Mouse (Mus musculus): Measurements from ENCODE around the gene Mettl26. TPM values are rescaled to one million over a fixed set of nuclear protein-coding genes. Genes with fewer than 3 reads are reported as not detected.

The Mettl26 gene
- polyA plus RNA-seq, 1 experiment from 2014 or later: 35.7 TPM

DNA sequence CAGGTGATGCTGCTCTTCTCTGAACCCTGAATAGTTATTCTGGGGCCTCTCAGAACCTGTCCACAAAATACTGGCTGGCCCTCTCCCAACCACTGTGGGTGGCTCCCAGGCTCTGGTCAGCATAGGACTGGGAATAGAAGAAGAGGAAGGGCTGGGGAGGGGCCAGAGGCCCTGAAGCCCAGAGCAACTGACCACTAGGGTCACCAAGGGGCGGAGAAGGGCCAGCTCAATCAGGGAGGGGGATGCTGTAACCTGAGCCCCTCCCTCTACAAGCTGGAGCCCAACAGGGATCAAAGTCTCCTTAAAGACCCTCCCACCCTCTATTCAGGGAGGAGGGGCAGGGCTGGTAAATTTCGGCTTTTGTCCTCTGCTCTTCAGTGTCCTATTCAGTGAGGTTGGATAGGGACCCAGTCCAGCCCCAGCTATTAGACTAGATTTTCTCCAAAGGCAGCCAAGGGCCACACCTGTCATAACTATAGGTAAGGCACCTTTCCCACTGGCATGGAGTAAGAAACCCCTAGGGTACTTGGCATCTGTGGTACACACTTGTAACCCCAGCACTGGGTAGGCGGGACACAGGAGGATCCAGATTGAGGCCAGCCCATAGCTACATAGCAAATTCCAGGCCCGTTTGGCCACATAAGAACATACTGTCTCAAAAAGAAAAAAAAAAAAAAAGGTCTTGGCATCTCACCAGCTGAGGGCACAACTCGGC lies 5.5 kb downstream of the Mettl26 start, which contains the start of gene Wfikkn1:
TSS of gene Wfikkn1 (minus strand) at position 663 of the 715 bp plus-strand sequence.
- H3K4me3 ChIP-seq: no peak within 1 kb of the TSS
- 53% methylated on average over 5 of the region's 5 CpGs for WGBS
- H3K27me3 ChIP-seq (replicated peaks): no peaks in the 10 kb centered on the region
- H3K9ac ChIP-seq: no peak within 1 kb of the TSS
- H3K4me2 ChIP-seq: no peak within 1 kb of the TSS
- H3K4me1 ChIP-seq: peaks cover 29% of the 10 kb centered on the region
- no peaks in the 10 kb centered on the region for H3K9me3 ChIP-seq
- ATAC-seq (ENCODE audit: extremely low read depth, insufficient number of reproducible peaks, low FRiP score, low TSS enrichment): no peak
- H3K36me3 ChIP-seq: peaks cover 60% of the 10 kb centered on the region
- H3K27ac ChIP-seq (replicated peaks): 0 out of 2 replicates have a peak within 1 kb of the TSS, but pooled peaks have one; percentile 22

- Histone ChIP-seq H3K36me3 (peaks cover 60% of the 10 kb centered on the region), H3K9me3 (no peaks in the 10 kb centered on the region), H3K9ac (no peak overlapping the region), H3K4me2 (no peak overlapping the region), H3K27me3 (replicated peaks) (no peaks in the 10 kb centered on the region), H3K27ac (replicated peaks) (no peak overlapping the region), H3K4me3 (no peak overlapping the region), H3K4me1 (peaks cover 25% of the 10 kb centered on the region)
- no peak for ATAC-seq (ENCODE audit: extremely low read depth, insufficient number of reproducible peaks, low FRiP score, low TSS enrichment)
- 26% methylated on average over 5 of the region's 5 CpGs for WGBS
Observed at GRCm38 (mm10) chr17:25880913-25881641, 6.2 kb downstream of the Mettl26 start.

DNA sequence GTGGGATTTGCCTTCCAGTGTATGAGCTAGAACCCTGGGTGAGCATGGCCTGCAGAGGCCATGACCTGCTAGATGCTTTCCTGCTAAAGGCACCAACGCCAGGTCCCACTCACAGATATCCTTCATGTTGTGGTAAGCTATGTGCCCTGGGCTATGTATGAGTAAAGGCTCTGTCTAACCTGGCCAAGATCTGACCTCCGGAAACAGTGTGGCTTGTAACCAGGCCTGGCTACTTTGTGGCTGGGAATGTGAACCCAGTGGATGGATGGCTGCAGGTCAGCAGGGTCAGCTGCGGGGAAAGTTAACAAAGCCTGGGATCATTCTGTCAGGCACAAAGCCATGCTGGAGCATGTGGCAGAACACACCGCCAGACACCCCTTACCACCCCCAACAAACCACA lies 6.8 kb downstream of the Mettl26 start:
- no peaks in the 10 kb centered on the region for H3K9me3 ChIP-seq
- peaks cover 60% of the 10 kb centered on the region for H3K36me3 ChIP-seq
- no peak overlapping the region for H3K9ac ChIP-seq
- peaks cover 19% of the 10 kb centered on the region for H3K4me1 ChIP-seq
- no peak overlapping the region for H3K4me3 ChIP-seq
- WGBS: 46% methylated on average over 4 of the region's 4 CpGs
- H3K4me2 ChIP-seq: no peak overlapping the region
- no peaks in the 10 kb centered on the region for H3K27me3 ChIP-seq (replicated peaks)
- no peak for ATAC-seq (ENCODE audit: extremely low read depth, insufficient number of reproducible peaks, low FRiP score, low TSS enrichment)
- H3K27ac ChIP-seq (replicated peaks): peak overlapping the region; percentile 22; the same call in 1 of the 2 replicates

GRCm38 (mm10) chr17:25882306-25882705 lies 7.4 kb downstream of the Mettl26 start:
- no peaks in the 10 kb centered on the region for H3K27me3 ChIP-seq (replicated peaks)
- H3K27ac ChIP-seq (replicated peaks): no peak overlapping the region; the same call in 1 of the 2 replicates
- H3K9me3 ChIP-seq: no peaks in the 10 kb centered on the region
- 33% methylated on average over 5 of the region's 5 CpGs for WGBS
- no peak overlapping the region for H3K4me2 ChIP-seq
- ATAC-seq (ENCODE audit: extremely low read depth, insufficient number of reproducible peaks, low FRiP score, low TSS enrichment): no peak
- no peak overlapping the region for H3K9ac ChIP-seq
- H3K4me1 ChIP-seq: peaks cover 13% of the 10 kb centered on the region
- no peak overlapping the region for H3K4me3 ChIP-seq
- H3K36me3 ChIP-seq: peaks cover 62% of the 10 kb centered on the region

DNA sequence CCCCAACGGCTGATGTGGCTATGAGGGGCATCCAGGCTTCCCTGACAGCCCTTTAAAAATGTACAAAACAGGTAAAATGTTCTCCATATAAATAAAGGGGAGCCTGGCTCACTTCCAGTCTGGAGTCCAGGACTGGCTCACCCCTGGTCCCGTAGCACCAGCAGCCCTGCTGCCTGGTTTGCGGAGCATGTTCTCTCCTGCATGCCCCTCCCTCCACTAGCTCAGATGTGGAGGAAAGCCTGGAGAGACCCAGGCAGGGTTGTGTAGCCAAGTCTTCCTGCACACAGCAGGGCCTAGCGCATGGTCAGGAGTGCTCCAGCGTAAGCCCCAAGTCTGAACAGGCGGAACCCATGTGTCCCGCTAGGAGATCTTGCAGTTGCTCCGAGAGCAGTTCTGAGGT lies 8.4 kb downstream of the Mettl26 start:
- H3K9me3 ChIP-seq: no peaks in the 10 kb centered on the region
- no peak overlapping the region for H3K9ac ChIP-seq
- ATAC-seq (ENCODE audit: extremely low read depth, insufficient number of reproducible peaks, low FRiP score, low TSS enrichment): no peak
- peaks cover 13% of the 10 kb centered on the region for H3K4me1 ChIP-seq
- no peak overlapping the region for H3K4me2 ChIP-seq
- peaks cover 64% of the 10 kb centered on the region for H3K36me3 ChIP-seq
- 84% methylated on average over 8 of the region's 8 CpGs for WGBS
- no peak overlapping the region for H3K4me3 ChIP-seq
- H3K27me3 ChIP-seq (replicated peaks): no peaks in the 10 kb centered on the region
- no peak overlapping the region for H3K27ac ChIP-seq (replicated peaks)

DNA sequence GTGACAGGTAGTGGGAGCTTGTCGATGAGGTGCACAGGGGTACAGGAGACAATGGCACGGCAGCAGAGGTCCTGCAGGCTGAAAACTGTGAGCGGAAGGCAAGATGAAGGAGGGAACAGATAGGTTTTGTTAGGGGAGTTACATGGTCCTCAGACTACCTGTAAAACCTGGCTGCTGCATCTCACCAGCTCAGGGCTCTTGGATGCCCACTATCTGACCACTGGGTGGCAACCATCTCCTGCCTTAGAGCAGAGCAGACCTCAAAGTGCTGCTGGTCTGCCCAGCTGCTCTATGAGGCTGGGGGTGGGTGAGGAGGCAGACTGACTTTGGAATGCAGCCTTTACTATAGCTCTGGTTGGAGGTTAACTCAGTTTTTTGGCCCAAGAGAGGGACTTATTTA lies 8.9 kb downstream of the Mettl26 start:
- H3K36me3 ChIP-seq: peaks cover 64% of the 10 kb centered on the region
- H3K4me3 ChIP-seq: no peak overlapping the region
- WGBS: 88% methylated on average over 3 of the region's 3 CpGs
- H3K9ac ChIP-seq: no peak overlapping the region
- no peak overlapping the region for H3K4me2 ChIP-seq
- H3K27me3 ChIP-seq (replicated peaks): no peaks in the 10 kb centered on the region
- H3K9me3 ChIP-seq: no peaks in the 10 kb centered on the region
- H3K27ac ChIP-seq (replicated peaks): no peak overlapping the region
- peaks cover 13% of the 10 kb centered on the region for H3K4me1 ChIP-seq
- no peak for ATAC-seq (ENCODE audit: extremely low read depth, insufficient number of reproducible peaks, low FRiP score, low TSS enrichment)

GRCm38 (mm10) chr17:25885636-25886035 lies 10.8 kb downstream of the Mettl26 start:
- no peak overlapping the region for H3K9ac ChIP-seq
- H3K4me3 ChIP-seq: no peak overlapping the region
- H3K27me3 ChIP-seq (replicated peaks): no peaks in the 10 kb centered on the region
- peaks cover 72% of the 10 kb centered on the region for H3K36me3 ChIP-seq
- H3K4me1 ChIP-seq: peaks cover 11% of the 10 kb centered on the region
- 71% methylated on average over 4 of the region's 4 CpGs for WGBS
- ATAC-seq (ENCODE audit: extremely low read depth, insufficient number of reproducible peaks, low FRiP score, low TSS enrichment): no peak
- no peak overlapping the region for H3K27ac ChIP-seq (replicated peaks)
- H3K4me2 ChIP-seq: no peak overlapping the region
- H3K9me3 ChIP-seq: no peaks in the 10 kb centered on the region

DNA sequence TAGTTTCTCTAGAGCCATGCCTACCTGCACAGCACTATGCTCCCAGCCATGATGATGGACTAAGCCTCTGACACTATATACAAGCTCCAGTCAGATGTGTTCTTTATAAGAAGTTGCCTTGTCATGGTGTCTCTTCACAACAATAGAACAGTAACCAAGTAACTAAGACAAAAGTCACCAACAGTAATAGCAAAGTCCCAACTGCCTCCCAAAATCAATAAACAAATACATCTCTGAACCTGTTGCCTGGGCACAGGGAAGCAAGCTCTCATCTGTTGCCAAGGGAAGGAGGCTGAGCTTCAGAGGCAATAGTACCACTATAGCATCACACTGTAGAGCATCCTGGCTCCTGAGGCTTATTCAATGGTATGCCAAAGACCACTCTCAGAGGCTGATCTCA lies 11.9 kb downstream of the Mettl26 start:
- H3K27me3 ChIP-seq (replicated peaks): no peaks in the 10 kb centered on the region
- H3K9ac ChIP-seq: no peak overlapping the region
- ATAC-seq (ENCODE audit: extremely low read depth, insufficient number of reproducible peaks, low FRiP score, low TSS enrichment): no peak
- H3K4me3 ChIP-seq: no peak overlapping the region
- H3K4me2 ChIP-seq: no peak overlapping the region
- H3K27ac ChIP-seq (replicated peaks): no peak overlapping the region
- H3K9me3 ChIP-seq: no peaks in the 10 kb centered on the region
- H3K4me1 ChIP-seq: peaks cover under 1% of the 10 kb centered on the region; the same call in 1 of the 2 replicates
- peaks cover 69% of the 10 kb centered on the region for H3K36me3 ChIP-seq

DNA sequence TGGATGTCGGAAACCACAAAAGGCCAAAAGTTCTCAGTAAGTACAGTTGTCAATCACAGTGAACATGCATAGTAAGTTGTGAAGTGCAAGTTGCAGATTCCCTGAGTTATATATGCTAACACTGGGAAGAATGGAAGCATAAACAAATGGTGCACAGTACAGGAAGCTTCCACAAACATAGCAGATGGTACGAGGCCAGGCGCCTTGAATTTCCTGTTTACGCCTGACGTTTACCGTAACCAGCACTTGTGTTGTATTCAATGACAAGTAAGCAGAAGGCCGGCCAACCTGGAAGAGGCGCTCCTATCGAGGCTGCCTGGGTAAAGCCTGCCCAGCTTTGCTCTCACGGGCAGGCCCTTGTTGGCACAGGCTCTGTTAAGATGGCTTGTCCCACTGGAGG lies 12.6 kb downstream of the Mettl26 start:
- H3K4me1 ChIP-seq: no peaks in the 10 kb centered on the region

DNA sequence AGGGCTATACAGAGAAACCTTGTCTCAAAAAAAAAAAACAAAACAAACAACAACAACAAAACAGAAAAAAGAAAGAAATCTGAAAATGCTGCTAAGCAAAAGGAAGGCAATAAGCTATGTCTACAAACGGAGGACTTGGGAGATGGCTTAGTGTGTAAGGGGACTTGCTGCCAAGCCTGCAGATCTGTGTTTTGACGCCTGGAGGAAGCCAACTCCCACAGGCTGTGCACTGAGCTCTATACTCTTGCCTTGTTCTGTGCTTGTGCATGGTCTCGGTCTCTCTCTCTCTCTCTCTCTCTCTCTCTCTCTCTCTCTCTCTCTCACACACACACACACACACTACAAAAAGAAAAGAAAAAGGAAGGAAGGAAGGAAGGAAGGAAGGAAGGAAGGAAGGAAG lies 14.0 kb downstream of the Mettl26 start:
- WGBS: 84% methylated on average over 3 of the region's 3 CpGs
- no peak for ATAC-seq (ENCODE audit: extremely low read depth, insufficient number of reproducible peaks, low FRiP score, low TSS enrichment)
- no peak overlapping the region for H3K27ac ChIP-seq (replicated peaks)

More for the DNA sequence above, 12.6 kb downstream of the Mettl26 start:
- Histone ChIP-seq H3K4me2 (no peak overlapping the region), H3K9ac (no peak overlapping the region), H3K36me3 (peaks cover 64% of the 10 kb centered on the region), H3K27me3 (replicated peaks) (no peaks in the 10 kb centered on the region), H3K27ac (replicated peaks) (no peak overlapping the region), H3K9me3 (no peaks in the 10 kb centered on the region), H3K4me3 (no peak overlapping the region)
- 78% methylated on average over 10 of the region's 10 CpGs for WGBS
- ATAC-seq (ENCODE audit: extremely low read depth, insufficient number of reproducible peaks, low FRiP score, low TSS enrichment): no peak

DNA sequence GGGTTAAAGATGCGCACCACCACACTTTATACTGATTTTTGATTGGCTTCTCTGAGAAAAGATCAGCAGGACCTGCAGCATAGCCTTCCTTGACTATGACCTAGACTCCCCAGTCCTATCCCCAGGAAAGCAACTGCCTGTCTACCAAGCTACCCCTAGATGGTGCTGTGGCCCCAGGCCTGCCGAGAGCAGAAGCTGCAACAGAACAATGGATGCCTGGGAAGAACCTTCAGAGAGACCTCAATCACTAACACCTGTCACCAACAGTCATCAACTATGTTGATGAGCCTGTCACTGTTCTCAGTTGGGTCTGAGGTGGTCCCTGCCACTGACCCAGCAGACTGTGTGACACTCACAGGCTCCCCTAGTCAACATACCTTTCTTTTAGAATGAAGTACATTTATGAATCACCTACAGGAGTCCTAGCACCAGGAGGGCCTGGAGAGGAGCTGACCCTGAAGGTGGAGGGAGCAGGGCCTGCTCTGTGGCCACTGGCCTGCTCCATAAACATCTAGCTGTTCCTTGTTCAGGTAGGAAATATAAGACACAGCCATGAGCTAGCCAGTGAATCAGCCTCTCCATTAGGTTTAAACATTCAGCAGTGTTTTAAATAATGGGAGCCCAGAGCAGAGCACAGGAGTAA lies 19.2 kb downstream of the Mettl26 start:
- no peak overlapping the region for H3K4me3 ChIP-seq
- H3K27ac ChIP-seq (replicated peaks): no peak overlapping the region
- peaks cover 18% of the 10 kb centered on the region for H3K36me3 ChIP-seq
- no peak overlapping the region for H3K9ac ChIP-seq
- no peak for ATAC-seq (ENCODE audit: extremely low read depth, insufficient number of reproducible peaks, low FRiP score, low TSS enrichment)
- H3K4me2 ChIP-seq: no peak overlapping the region
- 30% methylated on average over 2 of the region's 2 CpGs for WGBS
- no peaks in the 10 kb centered on the region for H3K9me3 ChIP-seq
- no peaks in the 10 kb centered on the region for H3K27me3 ChIP-seq (replicated peaks)
- H3K4me1 ChIP-seq: peaks cover 13% of the 10 kb centered on the region

More for the DNA sequence above, 14.0 kb downstream of the Mettl26 start:
- H3K9me3 ChIP-seq: no peaks in the 10 kb centered on the region
- no peaks in the 10 kb centered on the region for H3K27me3 ChIP-seq (replicated peaks)
- no peaks in the 10 kb centered on the region for H3K4me1 ChIP-seq
- no peak overlapping the region for H3K9ac ChIP-seq
- H3K4me3 ChIP-seq: no peak overlapping the region
- peaks cover 50% of the 10 kb centered on the region for H3K36me3 ChIP-seq
- H3K4me2 ChIP-seq: no peak overlapping the region
